Mouse (Mus musculus): Measurements from ENCODE around the gene Rps6kc1. TPM values are rescaled to one million over a fixed set of nuclear protein-coding genes. Genes with fewer than 3 reads are reported as not detected.

The Rps6kc1 gene
- polyA plus RNA-seq, 1 experiment from 2014 or later, result 13.6 TPM

DNA sequence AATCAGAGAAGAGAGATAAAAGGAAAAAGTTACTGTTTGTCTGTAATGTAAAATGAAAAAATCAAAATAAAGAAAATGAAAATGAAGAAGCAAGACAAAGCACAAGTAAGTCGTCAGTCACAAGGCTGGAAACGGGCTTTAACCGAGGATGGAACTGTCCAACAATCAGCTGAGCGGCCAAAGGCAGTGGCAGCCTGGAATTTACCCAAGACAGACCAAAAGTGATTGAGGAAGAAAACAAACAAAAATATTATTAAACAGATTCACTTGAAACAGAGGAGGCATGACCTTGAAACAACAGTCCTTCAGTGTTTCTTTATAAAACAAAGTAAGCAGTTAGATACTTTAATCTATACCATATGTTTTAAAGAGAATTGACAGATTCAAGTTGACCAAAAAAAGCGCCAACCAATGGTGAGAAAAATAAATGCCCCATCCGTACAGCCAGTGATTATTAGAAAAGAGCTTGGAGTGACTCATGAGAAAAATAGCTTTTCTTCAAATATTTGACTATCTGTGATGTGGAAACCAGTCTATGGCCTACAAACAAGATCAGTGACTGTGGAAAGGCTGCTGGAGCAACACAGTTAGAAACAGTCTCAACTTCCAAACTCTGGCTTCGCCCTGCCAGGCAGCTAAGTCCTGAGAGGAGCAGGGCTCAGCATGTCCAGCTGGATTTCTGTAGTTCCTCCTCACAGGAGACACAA lies 77.2 kb downstream of the Rps6kc1 start:
- H3K36me3 ChIP-seq (ENCODE audit: control insufficient read depth, insufficient read depth, low read length), result no peaks in the 10 kb centered on the region; the same call in 1 of the 2 replicates
- H3K9me3 ChIP-seq (ENCODE audit: control insufficient read depth, low read length), result no peaks in the 10 kb centered on the region
- 70% methylated on average over 7 of the region's 7 CpGs for WGBS
- no peak overlapping the region for H3K27ac ChIP-seq (ENCODE audit: low read depth, low read length)
- H3K4me2 ChIP-seq (replicated peaks; ENCODE audit: low read depth, low read length), result no peak overlapping the region
- H3K9ac ChIP-seq (ENCODE audit: low read depth, low read length), result no peak overlapping the region
- H3K4me3 ChIP-seq (ENCODE audit: low read length), result no peak overlapping the region
- no peak for ATAC-seq (ENCODE audit: low FRiP score, low TSS enrichment)
- no peaks in the 10 kb centered on the region for H3K27me3 ChIP-seq (ENCODE audit: control insufficient read depth, insufficient read depth, low read length)
- no peaks in the 10 kb centered on the region for H3K4me1 ChIP-seq (ENCODE audit: control insufficient read depth, insufficient read depth, low read length)

- WGBS, result 87% methylated on average over 8 of the region's 8 CpGs
Observed at GRCm38 (mm10) chr1:190832965-190833630, 78.5 kb downstream of the Rps6kc1 start.

GRCm38 (mm10) chr1:190831839-190832497 lies 79.6 kb downstream of the Rps6kc1 start:
- H3K4me2 ChIP-seq (replicated peaks; ENCODE audit: low read depth, low read length), result no peak overlapping the region
- no peaks in the 10 kb centered on the region for H3K9me3 ChIP-seq (ENCODE audit: control insufficient read depth, low read length)
- no peaks in the 10 kb centered on the region; the same call in 1 of the 2 replicates for H3K36me3 ChIP-seq (ENCODE audit: control insufficient read depth, insufficient read depth, low read length)
- H3K9ac ChIP-seq (ENCODE audit: low read depth, low read length), result no peak overlapping the region
- 48% methylated on average over 10 of the region's 10 CpGs for WGBS
- no peak overlapping the region for H3K4me3 ChIP-seq (ENCODE audit: low read length)
- no peak overlapping the region for H3K27ac ChIP-seq (ENCODE audit: low read depth, low read length)
- H3K4me1 ChIP-seq (ENCODE audit: control insufficient read depth, insufficient read depth, low read length), result no peaks in the 10 kb centered on the region
- H3K27me3 ChIP-seq (ENCODE audit: control insufficient read depth, insufficient read depth, low read length), result no peaks in the 10 kb centered on the region
- ATAC-seq (ENCODE audit: low FRiP score, low TSS enrichment), result no peak

More at GRCm38 (mm10) chr1:190832965-190833630, 78.5 kb downstream of the Rps6kc1 start:
- no peaks in the 10 kb centered on the region; the same call in 1 of the 2 replicates for H3K36me3 ChIP-seq (ENCODE audit: control insufficient read depth, insufficient read depth, low read length)
- H3K4me3 ChIP-seq (ENCODE audit: low read length), result no peak overlapping the region
- no peak overlapping the region for H3K4me2 ChIP-seq (replicated peaks; ENCODE audit: low read depth, low read length)
- H3K9ac ChIP-seq (ENCODE audit: low read depth, low read length), result no peak overlapping the region
- no peak overlapping the region for H3K27ac ChIP-seq (ENCODE audit: low read depth, low read length)
- no peaks in the 10 kb centered on the region for H3K4me1 ChIP-seq (ENCODE audit: control insufficient read depth, insufficient read depth, low read length)
- no peaks in the 10 kb centered on the region for H3K27me3 ChIP-seq (ENCODE audit: control insufficient read depth, insufficient read depth, low read length)
- no peak for ATAC-seq (ENCODE audit: low FRiP score, low TSS enrichment)
- no peaks in the 10 kb centered on the region for H3K9me3 ChIP-seq (ENCODE audit: control insufficient read depth, low read length)

- ATAC-seq (ENCODE audit: low FRiP score, low TSS enrichment), result no peak
- no peak overlapping the region for H3K4me2 ChIP-seq (replicated peaks; ENCODE audit: low read depth, low read length)
- H3K9ac ChIP-seq (ENCODE audit: low read depth, low read length), result no peak overlapping the region
- 91% methylated on average over 9 of the region's 9 CpGs for WGBS
- H3K27me3 ChIP-seq (ENCODE audit: control insufficient read depth, insufficient read depth, low read length), result no peaks in the 10 kb centered on the region
- no peaks in the 10 kb centered on the region; the same call in 1 of the 2 replicates for H3K36me3 ChIP-seq (ENCODE audit: control insufficient read depth, insufficient read depth, low read length)
- H3K4me1 ChIP-seq (ENCODE audit: control insufficient read depth, insufficient read depth, low read length), result no peaks in the 10 kb centered on the region
- no peak overlapping the region for H3K4me3 ChIP-seq (ENCODE audit: low read length)
- H3K27ac ChIP-seq (ENCODE audit: low read depth, low read length), result no peak overlapping the region
- H3K9me3 ChIP-seq (ENCODE audit: control insufficient read depth, low read length), result no peaks in the 10 kb centered on the region
Observed at GRCm38 (mm10) chr1:190826486-190827034, 85.0 kb downstream of the Rps6kc1 start.

- 95% methylated on average over 4 of the region's 4 CpGs for WGBS
- Histone ChIP-seq H3K4me1 (ENCODE audit: control insufficient read depth, insufficient read depth, low read length) (no peaks in the 10 kb centered on the region), H3K27me3 (ENCODE audit: control insufficient read depth, insufficient read depth, low read length) (no peaks in the 10 kb centered on the region), H3K4me3 (ENCODE audit: low read length) (no peak overlapping the region), H3K36me3 (ENCODE audit: control insufficient read depth, insufficient read depth, low read length) (no peaks in the 10 kb centered on the region; the same call in 1 of the 2 replicates), H3K27ac (ENCODE audit: low read depth, low read length) (no peak overlapping the region), H3K9me3 (ENCODE audit: control insufficient read depth, low read length) (no peaks in the 10 kb centered on the region), H3K9ac (ENCODE audit: low read depth, low read length) (no peak overlapping the region), H3K4me2 (replicated peaks; ENCODE audit: low read depth, low read length) (no peak overlapping the region)
- ATAC-seq (ENCODE audit: low FRiP score, low TSS enrichment), result no peak
Observed at GRCm38 (mm10) chr1:190823745-190824144, 87.8 kb downstream of the Rps6kc1 start.

- ATAC-seq (ENCODE audit: low FRiP score, low TSS enrichment), result no peak
- H3K4me2 ChIP-seq (replicated peaks; ENCODE audit: low read depth, low read length), result no peak overlapping the region
- H3K4me3 ChIP-seq (ENCODE audit: low read length), result no peak overlapping the region
- no peaks in the 10 kb centered on the region for H3K9me3 ChIP-seq (ENCODE audit: control insufficient read depth, low read length)
- H3K36me3 ChIP-seq (ENCODE audit: control insufficient read depth, insufficient read depth, low read length), result no peaks in the 10 kb centered on the region
- H3K4me1 ChIP-seq (ENCODE audit: control insufficient read depth, insufficient read depth, low read length), result no peaks in the 10 kb centered on the region
- WGBS, result 84% methylated on average over 11 of the region's 11 CpGs
- H3K27ac ChIP-seq (ENCODE audit: low read depth, low read length), result no peak overlapping the region
- H3K27me3 ChIP-seq (ENCODE audit: control insufficient read depth, insufficient read depth, low read length), result no peaks in the 10 kb centered on the region
- H3K9ac ChIP-seq (ENCODE audit: low read depth, low read length), result no peak overlapping the region
Observed at GRCm38 (mm10) chr1:190816141-190816540, 95.4 kb downstream of the Rps6kc1 start.

- Histone ChIP-seq H3K9ac (ENCODE audit: low read depth, low read length) (no peak overlapping the region), H3K4me2 (replicated peaks; ENCODE audit: low read depth, low read length) (no peak overlapping the region), H3K36me3 (ENCODE audit: control insufficient read depth, insufficient read depth, low read length) (peaks cover 9% of the 10 kb centered on the region), H3K27me3 (ENCODE audit: control insufficient read depth, insufficient read depth, low read length) (no peaks in the 10 kb centered on the region), H3K27ac (ENCODE audit: low read depth, low read length) (no peak overlapping the region), H3K4me1 (ENCODE audit: control insufficient read depth, insufficient read depth, low read length) (no peaks in the 10 kb centered on the region), H3K4me3 (ENCODE audit: low read length) (no peak overlapping the region), H3K9me3 (ENCODE audit: control insufficient read depth, low read length) (no peaks in the 10 kb centered on the region)
- WGBS, result 82% methylated on average over 6 of the region's 6 CpGs
- ATAC-seq (ENCODE audit: low FRiP score, low TSS enrichment), result no peak
Observed at GRCm38 (mm10) chr1:190810408-190810807, 101.2 kb downstream of the Rps6kc1 start.

DNA sequence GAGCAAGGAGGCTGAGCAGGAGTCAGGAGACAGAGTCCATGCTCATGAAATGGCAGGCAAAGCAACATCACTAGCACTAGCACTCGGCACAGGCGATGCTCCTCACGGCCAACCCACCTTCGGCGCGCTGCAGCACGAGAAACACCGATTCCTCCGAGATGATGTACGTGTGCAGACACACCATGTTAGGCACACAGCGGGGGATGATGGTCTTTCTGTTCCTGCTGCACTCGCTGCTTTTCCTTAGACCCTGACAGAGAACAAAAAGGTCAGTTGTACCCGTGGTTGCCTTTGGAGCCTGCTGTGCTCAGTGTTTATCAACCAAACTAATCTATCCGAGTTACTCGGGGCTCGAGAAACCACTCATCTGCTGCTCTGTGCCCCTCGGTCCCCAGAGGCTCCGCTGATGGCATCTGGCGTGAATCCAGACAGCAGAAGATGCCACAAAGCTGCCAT lies 102.8 kb downstream of the Rps6kc1 start:
- H3K4me2 ChIP-seq (replicated peaks; ENCODE audit: low read depth, low read length), result no peak overlapping the region
- H3K9me3 ChIP-seq (ENCODE audit: control insufficient read depth, low read length), result no peaks in the 10 kb centered on the region
- H3K4me1 ChIP-seq (ENCODE audit: control insufficient read depth, insufficient read depth, low read length), result no peaks in the 10 kb centered on the region
- H3K9ac ChIP-seq (ENCODE audit: low read depth, low read length), result no peak overlapping the region
- H3K27me3 ChIP-seq (ENCODE audit: control insufficient read depth, insufficient read depth, low read length), result no peaks in the 10 kb centered on the region
- H3K36me3 ChIP-seq (ENCODE audit: control insufficient read depth, insufficient read depth, low read length), result peaks cover 9% of the 10 kb centered on the region
- no peak overlapping the region for H3K27ac ChIP-seq (ENCODE audit: low read depth, low read length)
- no peak for ATAC-seq (ENCODE audit: low FRiP score, low TSS enrichment)
- H3K4me3 ChIP-seq (ENCODE audit: low read length), result no peak overlapping the region
- WGBS, result 54% methylated on average over 19 of the region's 19 CpGs

Measured in kidney, embryonic 14.5 days (tissue).